Mouse (Mus musculus) heart, postnatal 0 days (tissue): ENCODE results near the gene Cyyr1. TPM values are rescaled to one million over a fixed set of nuclear protein-coding genes. Genes with fewer than 3 reads are reported as not detected.
"Not testable (repeated sequence)": the region's sequence is repeated elsewhere in the genome, so short reads cannot be mapped to it uniquely, and the experiment has no call there.

ENCODE experiments used
- ATAC-seq: fragments of 200-750 bp; cut with Nextera tagmentation; 2 replicates; pipeline ENCODE4 v1.8.0; 2017; ENCODE audit warnings: low read depth, moderate number of reproducible peaks, moderate library complexity; ENCODE audit not compliant: insufficient read depth
- DNase-seq: peaks from one replicate; pipeline ENCODE4 v3.0.0-alpha.2; 2016; ENCODE audit warnings: low spot score
- H3K27ac ChIP-seq: fragments of 300-500 bp; sonication (generic); 2 replicates; pipeline ENCODE4 v1.5.1; 2014; ENCODE audit warnings: low read depth, mild to moderate bottlenecking
- H3K27me3 ChIP-seq: fragments of 300-500 bp; sonication (generic); 2 replicates; pipeline ENCODE4 v1.6.1; 2014; ENCODE audit warnings: low read length, mixed read lengths; ENCODE audit not compliant: control insufficient read depth, insufficient read depth
- H3K36me3 ChIP-seq: fragments of 300-500 bp; sonication (generic); replicated peaks from 2 replicates; pipeline ENCODE4 v1.6.1; 2014; ENCODE audit warnings: low read length, mixed read lengths; ENCODE audit not compliant: control insufficient read depth, insufficient read depth
- H3K4me1 ChIP-seq: fragments of 300-500 bp; sonication (generic); 2 replicates; pipeline ENCODE4 v1.6.1; 2014; ENCODE audit warnings: antibody characterized with exemption; ENCODE audit not compliant: control insufficient read depth, insufficient read depth
- H3K4me2 ChIP-seq: fragments of 300-500 bp; sonication (generic); 2 replicates; pipeline ENCODE4 v1.6.1; 2014; ENCODE audit warnings: low read depth, mild to moderate bottlenecking, low read length, moderate library complexity
- H3K4me3 ChIP-seq: fragments of 300-500 bp; sonication (generic); 2 replicates; pipeline ENCODE4 v1.5.1; 2014; ENCODE audit warnings: low read depth, low read length
- H3K9ac ChIP-seq: fragments of 300-500 bp; sonication (generic); replicated peaks from 2 replicates; pipeline ENCODE4 v1.6.1; 2014; ENCODE audit warnings: low read depth, low read length, mixed read lengths
- H3K9me3 ChIP-seq: fragments of 300-500 bp; sonication (generic); replicated peaks from 2 replicates; pipeline ENCODE4 v1.6.1; 2016; ENCODE audit warnings: low read length; ENCODE audit not compliant: control insufficient read depth
- CTCF ChIP-seq: IDR thresholded peaks from 2 replicates; pipeline ENCODE4 v1.5.1; 2016; ENCODE audit warnings: antibody characterized with exemption, control low read depth, low read depth
- EP300 ChIP-seq: IDR thresholded peaks from 2 replicates; pipeline ENCODE4 v1.6.1; 2016; ENCODE audit warnings: antibody characterized with exemption, low read depth
- WGBS: fragments of 180-500 bp; shearing (Covaris S2); extraction: QIAGEN DNeasy Blood & Tissue Kit; methylation state at CpG from one replicate; pipeline ENCODE4 v1.1.7; 2014; 5-methylcytosine and 5-hydroxymethylcytosine counted together
- polyA plus RNA-seq: library from polyadenylated mRNA; unstranded; fragments of >200 nt; fragmentation: Nextera tagmentation; extraction: Ambion mirVana; gene quantifications from 2 replicates; pipeline ENCODE4 v1.2.1, GENCODE M21; 2015
- total RNA-seq: library from RNA; depleted of rRNA; stranded (reverse); fragments of >200 nt; gene quantifications from 2 replicates; pipeline ENCODE4 v1.2.3, GENCODE M21; 2014; ENCODE audit warnings: low replicate concordance; rRNA removed

Cyyr1 gene
- total RNA-seq, result 9.1 and 10.5 TPM in 2 replicates
- 7.1 and 8.9 TPM in 2 replicates for polyA plus RNA-seq

- not testable (repeated sequence) for H3K27me3 ChIP-seq, H3K9ac ChIP-seq, DNase-seq, H3K4me2 ChIP-seq, H3K4me1 ChIP-seq, H3K36me3 ChIP-seq, H3K27ac ChIP-seq, H3K4me3 ChIP-seq, H3K9me3 ChIP-seq, ATAC-seq
- 66% methylated on average over 6 of the region's 13 CpGs for WGBS
Observed at GRCm38 (mm10) chr16:85553297-85553696, at the start of gene Cyyr1. Cyyr1 (minus strand) TSS chr16:85553397.

- Histone ChIP-seq H3K4me3 (no peak overlapping the region), H3K9me3 (0 out of 2 replicates have a peak, but pooled peaks cover 3% of the 10 kb centered on the region), H3K4me1 (no peaks in the 10 kb centered on the region), H3K27me3 (no peaks in the 10 kb centered on the region), H3K9ac (no peak overlapping the region), H3K27ac (no peak overlapping the region), H3K36me3 (no peaks in the 10 kb centered on the region), H3K4me2 (no peak overlapping the region)
- 63% methylated on average over 7 of the region's 7 CpGs for WGBS
- TF ChIP-seq CTCF, result no peak
- ATAC-seq (no peak), DNase-seq (no peak)
Observed at GRCm38 (mm10) chr16:85588844-85589243, 35.6 kb upstream of the Cyyr1 start.

- Histone ChIP-seq H3K36me3 (no peaks in the 10 kb centered on the region), H3K4me1 (no peaks in the 10 kb centered on the region), H3K9ac (no peak overlapping the region), H3K4me2 (no peak overlapping the region), H3K27me3 (no peaks in the 10 kb centered on the region), H3K27ac (no peak overlapping the region), H3K9me3 (0 out of 2 replicates have a peak, but pooled peaks cover 3% of the 10 kb centered on the region), H3K4me3 (no peak overlapping the region)
- DNase-seq (no peak), ATAC-seq (no peak)
- TF ChIP-seq EP300 (no peak), CTCF (no peak)
- WGBS, result 85% methylated on average over 4 of the region's 4 CpGs
Observed at GRCm38 (mm10) chr16:85587573-85588226, 34.5 kb upstream of the Cyyr1 start.

- Histone ChIP-seq H3K36me3 (no peaks in the 10 kb centered on the region), H3K9me3 (no peaks in the 10 kb centered on the region), H3K9ac (no peak overlapping the region), H3K27me3 (no peaks in the 10 kb centered on the region), H3K27ac (no peak overlapping the region), H3K4me1 (no peaks in the 10 kb centered on the region), H3K4me2 (no peak overlapping the region), H3K4me3 (no peak overlapping the region)
- DNase-seq (no peak), ATAC-seq (no peak)
- WGBS, result 70% methylated on average over 5 of the region's 5 CpGs
- TF ChIP-seq EP300, result no peak
- TF ChIP-seq CTCF, result no peak
Observed at GRCm38 (mm10) chr16:85566474-85566873, 13.3 kb upstream of the Cyyr1 start.

- Histone ChIP-seq H3K27ac (no peak overlapping the region), H3K36me3 (no peaks in the 10 kb centered on the region), H3K9me3 (no peaks in the 10 kb centered on the region), H3K4me1 (0 out of 2 replicates have a peak, but pooled peaks cover 4% of the 10 kb centered on the region), H3K9ac (no peak overlapping the region), H3K4me3 (no peak overlapping the region), H3K4me2 (no peak overlapping the region), H3K27me3 (no peaks in the 10 kb centered on the region)
- TF ChIP-seq CTCF (no peak), EP300 (no peak)
- no peak for DNase-seq
- no peak for ATAC-seq
- WGBS, result 43% methylated on average over 8 of the region's 8 CpGs
Observed at GRCm38 (mm10) chr16:85553838-85554237, 641 bp upstream of the Cyyr1 start.

GRCm38 (mm10) chr16:85551976-85552375, 1.2 kb downstream of the Cyyr1 start:
- 77% methylated on average over 1 of the region's 11 CpGs for WGBS
- H3K4me3 ChIP-seq, H3K4me2 ChIP-seq, H3K36me3 ChIP-seq, H3K4me1 ChIP-seq, H3K9me3 ChIP-seq, ATAC-seq, DNase-seq, H3K27me3 ChIP-seq, H3K9ac ChIP-seq, H3K27ac ChIP-seq: not testable (repeated sequence)
